Mouse (Mus musculus) C2C12 (cell line): Measurements from ENCODE around the gene E2f3.

Experiments used
- CTCF ChIP-seq: IDR thresholded peaks from one replicate; pipeline ENCODE4 v1.5.1; 2011; ENCODE audit not compliant: control insufficient read depth, insufficient read depth, insufficient read length
- USF1 ChIP-seq: IDR thresholded peaks from one replicate; pipeline ENCODE4 v1.6.1; 2011; ENCODE audit warnings: low read depth, mild to moderate bottlenecking, control low read depth, moderate library complexity

DNA sequence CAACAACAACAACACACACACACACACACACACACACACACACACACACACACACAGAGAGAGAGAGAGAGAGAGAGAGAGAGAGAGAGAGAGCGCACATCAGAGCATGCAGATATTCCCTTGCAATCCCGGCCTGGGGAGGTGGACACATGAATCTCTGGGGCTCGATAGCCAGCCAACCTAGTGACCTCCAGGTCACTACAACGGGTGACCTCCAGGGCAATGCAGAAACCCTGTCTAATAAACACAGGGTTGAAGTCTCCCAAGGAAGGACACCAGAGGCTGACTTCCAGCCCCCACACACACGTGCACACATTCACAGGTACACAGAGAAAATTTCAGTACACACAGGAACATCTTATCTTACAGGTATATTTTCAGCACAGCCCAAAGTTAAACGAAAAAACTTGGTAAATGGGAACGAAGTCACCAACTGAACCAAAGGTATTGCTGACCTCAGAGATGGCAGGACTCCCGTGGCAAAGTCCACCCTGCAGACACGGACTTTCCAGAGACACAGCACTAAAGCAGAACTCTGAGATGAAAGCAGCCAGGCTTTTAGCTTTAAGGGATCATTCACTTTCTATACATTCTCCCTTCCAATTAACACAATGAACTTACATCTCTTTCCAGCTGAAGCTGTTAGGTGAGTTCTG lies 40.8 kb downstream of the E2f3 start:
- TF ChIP-seq CTCF = no peak
- no peak for TF ChIP-seq USF1
